ENCODE assay signal across 11 mouse cellular contexts in the genomic region with DNA sequence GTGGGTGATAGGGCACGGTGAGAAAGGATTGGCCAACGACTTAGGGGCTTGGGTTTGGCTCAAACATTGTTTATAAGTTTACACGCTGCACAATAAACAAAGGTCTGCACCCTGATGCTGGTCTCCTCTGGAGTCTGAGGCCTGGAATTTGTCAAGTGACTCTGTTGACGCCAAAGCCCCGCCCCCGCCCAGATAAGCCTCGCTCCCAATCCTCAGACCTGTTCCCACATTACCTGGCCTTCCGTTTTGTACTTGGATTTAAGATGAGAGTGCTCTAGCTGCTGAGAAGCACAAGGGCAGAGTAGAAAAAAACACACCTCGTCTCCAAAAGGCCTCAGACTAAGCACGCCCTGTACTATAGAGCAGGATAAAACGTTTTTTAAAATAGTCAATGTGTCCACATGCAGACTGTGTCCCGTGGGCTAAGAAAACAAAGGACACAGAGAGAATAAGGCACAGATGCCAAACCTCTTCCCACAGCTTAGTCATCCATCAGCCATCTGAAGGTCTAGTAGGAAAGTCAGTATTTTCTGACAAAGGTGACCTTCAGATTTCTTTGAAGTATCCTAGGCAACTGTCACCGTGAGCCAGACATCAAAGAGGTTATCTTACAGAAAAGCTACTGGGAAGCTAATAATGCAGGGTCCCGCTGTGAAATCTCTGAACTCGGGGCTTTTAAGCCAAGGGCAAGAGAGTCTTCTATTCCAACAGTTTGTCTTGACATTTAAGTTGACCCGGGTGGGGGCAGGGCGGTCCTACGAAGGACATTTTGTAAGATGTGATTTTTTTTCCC. TPM values are rescaled to one million over a fixed set of nuclear protein-coding genes. Genes with fewer than 3 reads are reported as not detected.
DNase-seq lines count a peak whose midpoint lies in the region; ATAC-seq and TF ChIP-seq lines count a peak whose summit lies in the region.
"Had no signal": no experiment of that assay in that cellular context is flagged by ENCODE, and none has a peak within 500 bp of the region (broad histone marks: within the 10 kb centered on the region; RNA-seq: fewer than 3 reads in every experiment).

No protein-coding gene starts in this region.

- 19% methylated on average over 18 of the region's 18 CpGs for WGBS in heart, embryonic 10.5 days
- 24% methylated on average over 18 of the region's 18 CpGs for WGBS in neural tube, embryonic 15.5 days
- 47% methylated on average over 18 of the region's 18 CpGs for WGBS in forebrain, embryonic 12.5 days
- WGBS in stomach, postnatal 0 days = 14% methylated on average over 18 of the region's 18 CpGs
- 37% methylated on average over 18 of the region's 18 CpGs for WGBS in kidney, embryonic 14.5 days

- H3K27ac ChIP-seq in heart, embryonic 10.5 days = peak overlapping the region; percentile 49; the same call in 1 of the 2 replicates
- H3K27ac ChIP-seq in neural tube, embryonic 15.5 days (replicated peaks) = no peak overlapping the region
- H3K27ac ChIP-seq in forebrain, embryonic 12.5 days = peak overlapping the region; percentile 8; the same call in 1 of the 2 replicates
- H3K27ac ChIP-seq in stomach, postnatal 0 days (replicated peaks) = no peak overlapping the region
- H3K27ac ChIP-seq in kidney, embryonic 14.5 days (ENCODE audit: low read depth, low read length) = no peak overlapping the region
- H3K27ac ChIP-seq: embryonic facial prominence, embryonic 15.5 days had no signal

- H3K36me3 ChIP-seq in heart, embryonic 10.5 days = no peaks in the 10 kb centered on the region
- H3K36me3 ChIP-seq in neural tube, embryonic 15.5 days = no peaks in the 10 kb centered on the region
- H3K36me3 ChIP-seq in forebrain, embryonic 12.5 days (replicated peaks) = no peaks in the 10 kb centered on the region
- H3K36me3 ChIP-seq in stomach, postnatal 0 days (ENCODE audit: control insufficient read depth, insufficient read depth, low read length) = no peaks in the 10 kb centered on the region
- H3K36me3 ChIP-seq in kidney, embryonic 14.5 days (ENCODE audit: control insufficient read depth, insufficient read depth, low read length) = no peaks in the 10 kb centered on the region
- H3K36me3 ChIP-seq: embryonic facial prominence, embryonic 15.5 days had no signal

- DNase-seq in heart, embryonic 10.5 days (ENCODE audit: low spot score) = no peak
- DNase-seq in heart, adult 18-20 months = no peak
- peak; percentile 31 for DNase-seq in neural tube, embryonic 10.5 days (ENCODE audit: extremely low spot score, low spot score)
- no peak for DNase-seq in stomach, postnatal 0 days (ENCODE audit: low spot score)
- DNase-seq in T-cell, adult 2 months (ENCODE audit: low spot score) = no peak
- DNase-seq: gastrocnemius, postnatal 25 days; kidney, adult 2 months had no signal

- H3K27me3 ChIP-seq in heart, embryonic 10.5 days (ENCODE audit: insufficient read depth, poor library complexity, severe bottlenecking) = no peaks in the 10 kb centered on the region
- H3K27me3 ChIP-seq in neural tube, embryonic 15.5 days (replicated peaks) = no peaks in the 10 kb centered on the region
- H3K27me3 ChIP-seq in forebrain, embryonic 12.5 days = no peaks in the 10 kb centered on the region
- H3K27me3 ChIP-seq in stomach, postnatal 0 days (ENCODE audit: control insufficient read depth, insufficient read depth, low read length) = no peaks in the 10 kb centered on the region
- H3K27me3 ChIP-seq in kidney, embryonic 14.5 days (ENCODE audit: control insufficient read depth, insufficient read depth, low read length) = no peaks in the 10 kb centered on the region
- H3K27me3 ChIP-seq: embryonic facial prominence, embryonic 15.5 days had no signal

- no peaks in the 10 kb centered on the region; the same call in 1 of the 2 replicates for H3K9me3 ChIP-seq in heart, embryonic 10.5 days
- peaks cover 4% of the 10 kb centered on the region; the same call in 1 of the 2 replicates for H3K9me3 ChIP-seq in neural tube, embryonic 15.5 days (replicated peaks)
- peaks cover 9% of the 10 kb centered on the region; the same call in 1 of the 2 replicates for H3K9me3 ChIP-seq in forebrain, embryonic 12.5 days
- no peaks in the 10 kb centered on the region for H3K9me3 ChIP-seq in stomach, postnatal 0 days (ENCODE audit: control insufficient read depth, low read length)
- peaks cover 7% of the 10 kb centered on the region; the same call in 1 of the 2 replicates for H3K9me3 ChIP-seq in kidney, embryonic 14.5 days (ENCODE audit: control insufficient read depth, low read length)

- ATAC-seq in neural tube, embryonic 15.5 days (ENCODE audit: low FRiP score) = no peak
- no peak for ATAC-seq in forebrain, embryonic 12.5 days (ENCODE audit: low FRiP score)
- 0 out of 2 replicates have a peak, but pooled peaks have one; percentile 32 for ATAC-seq in stomach, postnatal 0 days (ENCODE audit: low FRiP score, low TSS enrichment)
- no peak for ATAC-seq in kidney, embryonic 14.5 days (ENCODE audit: low FRiP score, low TSS enrichment)

- H3K4me2 ChIP-seq in neural tube, embryonic 15.5 days = no peak overlapping the region
- H3K4me2 ChIP-seq in forebrain, embryonic 12.5 days = no peak overlapping the region
- no peak overlapping the region for H3K4me2 ChIP-seq in stomach, postnatal 0 days (replicated peaks; ENCODE audit: low read depth)
- no peak overlapping the region for H3K4me2 ChIP-seq in kidney, embryonic 14.5 days (replicated peaks; ENCODE audit: low read depth, low read length)
- H3K4me2 ChIP-seq: embryonic facial prominence, embryonic 15.5 days had no signal

- H3K4me3 ChIP-seq in heart, embryonic 10.5 days = peak overlapping the region; percentile 26; the same call in 1 of the 2 replicates
- H3K4me3 ChIP-seq in neural tube, embryonic 15.5 days (replicated peaks) = no peak overlapping the region
- no peak overlapping the region for H3K4me3 ChIP-seq in forebrain, embryonic 12.5 days (replicated peaks)
- H3K4me3 ChIP-seq in stomach, postnatal 0 days (ENCODE audit: low read depth, low read length) = no peak overlapping the region
- H3K4me3 ChIP-seq in kidney, embryonic 14.5 days (ENCODE audit: low read length) = no peak overlapping the region
- H3K4me3 ChIP-seq: embryonic facial prominence, embryonic 15.5 days had no signal

- H3K4me1 ChIP-seq in heart, embryonic 10.5 days = peaks cover 13% of the 10 kb centered on the region
- no peaks in the 10 kb centered on the region for H3K4me1 ChIP-seq in neural tube, embryonic 15.5 days
- peaks cover 12% of the 10 kb centered on the region; the same call in 1 of the 2 replicates for H3K4me1 ChIP-seq in forebrain, embryonic 12.5 days
- H3K4me1 ChIP-seq in stomach, postnatal 0 days (replicated peaks; ENCODE audit: control insufficient read depth, insufficient read depth) = no peaks in the 10 kb centered on the region
- H3K4me1 ChIP-seq in kidney, embryonic 14.5 days (ENCODE audit: control insufficient read depth, insufficient read depth, low read length) = no peaks in the 10 kb centered on the region

- H3K9ac ChIP-seq in neural tube, embryonic 15.5 days (replicated peaks) = no peak overlapping the region
- H3K9ac ChIP-seq in forebrain, embryonic 12.5 days = no peak overlapping the region
- no peak overlapping the region for H3K9ac ChIP-seq in stomach, postnatal 0 days (ENCODE audit: low read length)
- H3K9ac ChIP-seq in kidney, embryonic 14.5 days (ENCODE audit: low read depth, low read length) = no peak overlapping the region
- H3K9ac ChIP-seq: embryonic facial prominence, embryonic 15.5 days had no signal

- TF ChIP-seq EP300 in stomach, postnatal 0 days (optimal IDR thresholded peaks at IDR 0.05) = no peak

- TF ChIP-seq CTCF in stomach, postnatal 0 days (IDR thresholded peaks at IDR 0.05; ENCODE audit: low read depth) = no peak

RNA-seq across cellular contexts. Expression of a gene that starts 16.9 kb away (rescaled TPM):
- polyA plus RNA-seq in heart, embryonic 10.5 days (2016; fragmentation: Nextera tagmentation; extraction: Ambion mirVana) = 1.2 and 2.5 TPM in 2 replicates
- 1 to 10 TPM; 2.5 to 3.0 TPM for total RNA-seq in heart, adult 18-20 months (2021)
- 4.3 and 7.4 TPM in 2 replicates for polyA plus RNA-seq in neural tube, embryonic 15.5 days (2015; fragmentation: Nextera tagmentation; extraction: Ambion mirVana)
- polyA plus RNA-seq in forebrain, embryonic 12.5 days (2016; fragmentation: Nextera tagmentation; extraction: Ambion mirVana) = 7.0 and 9.2 TPM in 2 replicates
- 0.79 and 0.94 TPM in 2 replicates for polyA plus RNA-seq in stomach, postnatal 0 days (2015; fragmentation: Nextera tagmentation; extraction: Ambion mirVana)
- polyA plus RNA-seq in kidney, embryonic 14.5 days (2014; fragmentation: Nextera tagmentation; extraction: Ambion mirVana) = 1.9 and 2.6 TPM in 2 replicates

RNA-seq across cellular contexts. Expression of a gene that starts 37.8 kb away (rescaled TPM):
- 2.0 and 3.1 TPM in 2 replicates for polyA plus RNA-seq in heart, embryonic 10.5 days (2016; fragmentation: Nextera tagmentation; extraction: Ambion mirVana)
- 10 to 100 TPM; 12.3 to 13.3 TPM for total RNA-seq in heart, adult 18-20 months (2021)
- 3.1 and 3.2 TPM in 2 replicates for polyA plus RNA-seq in neural tube, embryonic 15.5 days (2015; fragmentation: Nextera tagmentation; extraction: Ambion mirVana)
- polyA plus RNA-seq in forebrain, embryonic 12.5 days (2016; fragmentation: Nextera tagmentation; extraction: Ambion mirVana) = 4.6 and 4.8 TPM in 2 replicates
- 1.7 TPM in 2 replicates for polyA plus RNA-seq in stomach, postnatal 0 days (2015; fragmentation: Nextera tagmentation; extraction: Ambion mirVana)
- polyA plus RNA-seq in kidney, embryonic 14.5 days (2014; fragmentation: Nextera tagmentation; extraction: Ambion mirVana) = 5.4 and 5.7 TPM in 2 replicates

Comparison
In these comparisons a context has a peak if more than half of its experiments do, and no peak if none do; other contexts are left out.
1. H3K27ac ChIP-seq: peak in heart, embryonic 10.5 days (single experiment) and forebrain, embryonic 12.5 days (single experiment); none in neural tube, embryonic 15.5 days (single experiment), stomach, postnatal 0 days (single experiment) and kidney, embryonic 14.5 days (single experiment).